Mouse (Mus musculus): Measurements from ENCODE around the gene Gm12185. TPM values are rescaled to one million over a fixed set of nuclear protein-coding genes. Genes with fewer than 3 reads are reported as not detected.
"Not testable (repeated sequence)": the region's sequence is repeated elsewhere in the genome, so short reads cannot be mapped to it uniquely, and the experiment has no call there.

Gm12185 gene
- total RNA-seq (2015) (0.22 and 0.27 TPM in 2 replicates), total RNA-seq (2017) (0.11 and 5.7 TPM in 2 replicates)

DNA sequence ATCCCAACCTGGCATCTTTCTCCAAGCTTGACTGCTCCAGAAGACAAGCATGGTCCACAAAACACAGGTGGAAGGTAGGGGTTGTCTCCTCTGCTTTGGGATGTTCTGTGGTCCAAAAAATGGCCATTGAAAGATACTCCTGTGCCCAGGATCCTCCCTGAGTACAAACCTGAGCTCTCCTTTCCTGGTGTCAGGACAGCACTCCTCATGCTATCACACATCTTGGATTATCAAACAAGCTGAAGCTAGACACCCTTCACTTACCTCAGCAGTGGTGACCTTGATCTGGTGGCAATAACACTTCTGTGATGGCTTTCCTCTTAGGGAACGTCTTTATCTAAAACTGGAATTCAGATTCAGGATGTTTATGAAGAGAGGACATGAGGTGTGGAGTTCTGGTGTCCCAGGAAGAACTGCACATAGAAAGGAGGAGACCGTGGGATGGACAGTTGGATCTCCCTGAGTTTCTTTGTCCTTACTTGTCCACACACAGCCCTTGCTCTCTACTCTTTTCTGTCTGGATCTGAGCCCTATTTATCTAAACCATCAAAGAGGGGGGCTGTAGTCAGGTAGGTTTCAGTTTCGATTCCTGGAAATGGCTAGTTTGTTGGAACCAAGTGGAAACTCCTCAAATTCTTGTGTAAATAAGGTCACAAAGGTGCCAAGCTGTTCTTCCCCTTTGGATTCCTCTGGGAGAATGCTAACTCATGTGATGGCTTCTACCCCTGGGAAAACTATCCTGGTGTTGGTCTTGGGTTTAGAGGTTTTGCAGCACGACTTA lies at the start of gene Gm12185:
TSS of gene Gm12185 (minus strand) at position 487 of the 781 bp plus-strand sequence.
- not testable (repeated sequence) for ATAC-seq (ENCODE audit: poor library complexity, severe bottlenecking)

- not testable (repeated sequence) for ATAC-seq (ENCODE audit: poor library complexity, severe bottlenecking)
Observed at GRCm38 (mm10) chr11:49012074-49012473, 20.0 kb upstream of the Gm12185 start.

DNA sequence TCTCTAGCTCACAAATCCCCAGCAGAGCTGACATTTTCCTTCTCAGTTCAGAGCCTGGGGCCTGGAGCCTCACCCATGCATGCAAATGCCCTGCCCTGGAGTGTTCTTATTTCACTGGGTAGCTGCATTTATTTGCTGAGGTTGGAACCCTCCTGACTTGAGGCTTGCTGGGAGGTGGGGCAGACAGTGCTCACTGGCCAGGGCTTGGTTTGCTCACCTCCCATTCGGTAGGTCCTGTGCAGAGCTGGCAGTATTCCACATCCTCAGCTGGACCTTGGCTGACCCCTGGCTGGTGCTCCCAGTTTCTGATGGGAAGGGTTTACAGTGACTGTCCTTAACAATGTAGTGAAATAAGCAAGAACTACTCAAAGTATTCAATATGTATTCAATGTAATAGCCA lies 14.8 kb upstream of the Gm12185 start:
- ATAC-seq (ENCODE audit: poor library complexity, severe bottlenecking) = not testable (repeated sequence)

DNA sequence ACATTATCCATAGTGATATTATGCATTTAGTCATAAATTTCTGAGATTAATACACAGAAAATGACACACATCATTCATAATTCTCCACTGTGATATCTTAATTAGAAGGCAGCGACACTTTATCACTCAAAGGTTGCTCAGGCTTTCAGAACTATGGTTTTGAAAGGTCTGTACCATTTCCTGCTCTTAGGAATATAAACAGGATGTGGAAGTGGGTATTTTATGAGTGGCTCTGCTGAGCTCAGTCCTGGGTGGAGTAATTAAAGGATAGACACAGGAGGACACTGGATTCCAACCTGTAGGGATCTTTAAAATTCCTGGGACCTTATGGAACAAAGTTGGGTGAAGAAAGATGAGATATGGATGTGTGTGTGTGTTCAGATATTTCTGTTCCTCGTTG lies 14.3 kb upstream of the Gm12185 start:
- ATAC-seq (ENCODE audit: poor library complexity, severe bottlenecking) = not testable (repeated sequence)

DNA sequence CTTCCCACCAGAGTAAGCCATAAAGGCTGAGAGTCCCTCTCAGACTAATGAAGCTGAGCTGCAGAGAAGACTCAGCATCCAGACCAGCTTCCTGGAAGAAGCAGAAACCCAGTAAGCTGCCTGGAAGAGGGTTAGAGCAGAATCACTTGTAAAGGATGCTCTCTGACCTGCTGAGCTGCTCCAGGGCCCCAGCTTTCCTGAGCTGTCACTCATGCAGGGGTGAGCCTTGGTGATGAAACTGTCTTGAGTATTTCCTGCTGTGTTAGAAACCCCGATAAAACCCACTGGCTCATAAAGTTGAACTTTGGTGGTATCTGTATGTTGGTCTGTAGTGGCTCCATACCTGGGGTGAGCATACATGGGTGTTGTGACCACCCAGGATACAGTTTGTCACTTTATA lies 8.4 kb upstream of the Gm12185 start:
- not testable (repeated sequence) for ATAC-seq (ENCODE audit: poor library complexity, severe bottlenecking)

DNA sequence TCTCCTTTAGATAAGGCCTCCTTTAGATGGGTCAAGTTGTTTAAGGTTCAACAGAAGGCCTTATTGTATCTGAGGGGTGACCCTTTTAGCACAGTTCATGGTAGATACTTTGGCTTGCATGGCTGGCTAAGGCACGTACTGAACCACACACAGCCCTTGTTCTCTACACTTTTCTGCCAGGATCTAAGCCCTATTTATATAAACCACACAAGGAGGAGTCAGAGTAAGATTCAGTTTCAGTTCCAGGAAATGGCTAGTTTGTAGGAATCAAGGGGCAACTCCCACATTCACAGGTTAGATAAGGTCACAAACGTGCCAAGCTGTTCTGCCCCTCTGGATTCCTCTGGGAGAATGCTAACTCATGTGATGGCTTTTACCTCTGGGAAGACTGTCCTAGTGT lies 2.0 kb upstream of the Gm12185 start, which contains the start of gene Tgtp1:
TSS of gene Tgtp1 (minus strand) at position 155 of the 400 bp plus-strand sequence.
- peak; percentile 73 for ATAC-seq (ENCODE audit: poor library complexity, severe bottlenecking)

- ATAC-seq (ENCODE audit: poor library complexity, severe bottlenecking) = not testable (repeated sequence)
Observed at GRCm38 (mm10) chr11:48993296-48993695, 1.3 kb upstream of the Gm12185 start.

DNA sequence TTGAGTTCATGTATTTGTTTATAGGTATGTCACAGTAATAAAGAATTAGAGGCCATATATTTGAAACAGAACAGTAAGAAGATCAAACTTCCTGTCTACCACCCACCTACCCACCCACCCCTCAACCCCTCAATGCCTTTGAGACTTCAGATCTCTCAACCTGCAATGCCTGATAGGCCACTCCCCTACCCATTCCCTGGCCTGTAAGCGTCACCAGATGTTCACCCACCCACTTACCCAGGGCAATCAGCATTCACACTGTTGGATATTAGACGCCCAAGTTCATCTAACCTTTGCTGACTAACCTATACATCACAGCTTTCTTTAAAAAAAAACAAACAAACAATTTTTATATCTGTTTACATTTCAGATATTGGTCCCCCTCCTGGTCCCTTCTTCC lies 2.0 kb downstream of the Gm12185 start:
- ATAC-seq (ENCODE audit: poor library complexity, severe bottlenecking) = not testable (repeated sequence)

DNA sequence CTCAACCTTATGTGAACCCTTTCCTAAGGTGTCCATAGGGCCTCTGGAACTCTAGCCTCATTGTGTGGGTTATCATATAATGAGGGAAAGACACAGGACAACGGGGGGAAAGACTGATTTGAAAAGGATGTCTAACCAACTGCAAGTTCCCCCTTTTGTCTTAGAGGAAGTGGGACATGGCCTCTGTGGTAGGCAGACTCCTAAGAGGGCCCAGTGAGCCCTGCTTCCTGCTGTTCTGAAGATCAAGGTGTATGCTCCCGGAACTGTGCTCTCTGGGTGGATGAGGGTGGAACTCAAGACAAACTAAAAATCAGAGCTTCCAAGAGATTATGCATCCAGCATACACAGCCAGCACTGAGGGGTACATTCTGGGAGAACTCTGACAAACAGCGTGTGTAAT lies 3.8 kb downstream of the Gm12185 start:
- ATAC-seq (ENCODE audit: poor library complexity, severe bottlenecking) = peak; percentile 89

DNA sequence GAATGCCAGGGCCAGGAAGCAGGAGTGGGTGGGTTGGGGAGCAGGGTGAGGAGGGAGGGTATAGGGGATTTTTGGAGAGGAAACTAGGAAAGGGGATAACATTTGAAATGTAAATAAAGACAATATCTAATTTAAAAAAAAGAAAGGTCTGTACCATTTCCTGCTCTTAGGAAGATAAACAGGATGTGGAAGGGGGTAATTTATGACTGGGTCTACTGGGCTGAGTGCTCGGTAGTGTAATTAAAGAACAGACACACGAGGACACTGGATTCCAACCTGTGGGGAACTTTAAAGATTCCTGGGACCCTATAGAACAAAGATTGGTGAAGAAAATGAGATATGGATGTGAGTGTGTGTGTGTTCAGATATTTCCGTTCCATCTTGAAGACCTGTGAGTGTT lies 9.2 kb downstream of the Gm12185 start:
- not testable (repeated sequence) for ATAC-seq (ENCODE audit: poor library complexity, severe bottlenecking)

DNA sequence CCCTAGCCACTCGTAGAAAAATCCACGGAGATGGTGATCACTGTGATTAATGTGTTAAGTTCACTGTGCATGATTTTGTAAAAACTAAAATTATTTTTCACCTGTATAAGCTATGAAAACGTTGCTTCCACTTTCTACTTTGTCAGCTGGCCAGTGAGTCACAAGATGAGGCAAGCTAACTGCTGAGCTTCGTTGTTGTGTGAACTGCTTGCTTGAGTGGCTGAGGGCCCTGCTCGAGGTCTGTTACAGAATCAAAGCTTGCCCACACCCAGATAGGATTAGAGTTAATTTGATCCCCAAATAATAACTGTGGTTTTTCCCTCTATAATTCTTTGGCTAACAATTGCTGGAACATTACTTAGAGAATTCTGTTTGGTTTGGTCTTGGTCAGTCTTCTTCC lies 12.0 kb downstream of the Gm12185 start:
- peak; percentile 48 for ATAC-seq (ENCODE audit: poor library complexity, severe bottlenecking)

GRCm38 (mm10) chr11:48979251-48979650 lies 12.8 kb downstream of the Gm12185 start, which contains the start of gene 9930111J21Rik1:
Gene 9930111J21Rik1 (minus strand): TSS chr11:48979398.
- peak; percentile 74 for ATAC-seq (ENCODE audit: poor library complexity, severe bottlenecking)

DNA sequence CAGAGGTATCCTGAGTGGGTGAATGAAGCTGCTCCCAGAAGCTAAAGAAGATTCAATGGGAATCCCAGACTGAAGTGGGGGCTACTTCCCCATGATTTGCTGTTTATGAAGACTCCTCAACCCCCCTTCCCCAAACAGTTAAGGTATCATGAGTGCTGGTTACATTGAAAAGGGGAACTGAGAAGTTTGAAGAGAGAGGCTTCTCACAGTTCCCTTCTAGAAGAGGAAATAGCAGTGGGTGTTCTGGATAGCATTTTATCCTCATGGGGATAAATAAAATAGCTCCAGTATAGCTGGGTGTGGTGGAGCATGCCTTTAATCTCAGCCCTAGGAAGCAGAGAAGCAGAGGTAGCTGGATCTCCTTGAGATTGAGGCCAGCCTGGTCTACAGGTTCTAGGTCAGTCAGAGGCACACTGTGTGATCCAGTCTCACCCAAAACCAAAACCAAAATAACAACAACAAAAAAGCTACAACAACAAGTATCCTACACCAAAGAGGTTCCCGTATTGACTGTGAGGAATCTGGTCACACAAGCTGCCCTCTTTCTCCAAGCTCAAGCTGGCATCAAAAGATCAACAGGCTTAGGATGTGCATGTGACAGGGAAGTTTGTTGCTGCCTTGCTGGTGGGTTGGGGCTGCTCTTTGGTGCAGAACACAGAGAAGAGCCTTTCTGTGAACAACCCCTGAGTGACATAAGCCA lies 13.6 kb downstream of the Gm12185 start, which contains the start of gene Olfr56:
TSS of gene Olfr56 (plus strand) at position 650 of the 700 bp plus-strand sequence.
- peak; percentile 75 for ATAC-seq (ENCODE audit: poor library complexity, severe bottlenecking)

DNA sequence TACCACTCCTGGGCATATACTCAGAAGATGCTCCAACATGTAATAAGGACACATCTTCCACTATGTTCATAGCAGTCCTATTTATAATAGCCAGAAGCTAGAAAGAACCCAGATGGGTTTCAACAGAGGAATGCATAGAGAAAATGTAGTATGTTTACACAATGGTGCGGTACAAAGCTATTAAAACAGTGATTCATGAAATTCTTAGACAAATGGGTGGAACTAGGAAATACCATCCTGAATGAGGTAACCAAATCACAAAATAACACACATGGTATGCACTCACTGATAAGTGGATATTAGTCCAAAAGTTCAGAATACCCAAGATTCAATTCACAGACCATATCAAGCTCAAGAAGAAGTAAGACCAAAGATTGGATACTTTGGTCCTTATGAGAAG lies 17.3 kb downstream of the Gm12185 start:
- not testable (repeated sequence) for ATAC-seq (ENCODE audit: poor library complexity, severe bottlenecking)

GRCm38 (mm10) chr11:48946090-48946489 lies 45.9 kb downstream of the Gm12185 start, which contains the start of gene Psme2b:
Gene Psme2b (minus strand): TSS chr11:48946190.
- not testable (repeated sequence) for ATAC-seq (ENCODE audit: poor library complexity, severe bottlenecking)

DNA sequence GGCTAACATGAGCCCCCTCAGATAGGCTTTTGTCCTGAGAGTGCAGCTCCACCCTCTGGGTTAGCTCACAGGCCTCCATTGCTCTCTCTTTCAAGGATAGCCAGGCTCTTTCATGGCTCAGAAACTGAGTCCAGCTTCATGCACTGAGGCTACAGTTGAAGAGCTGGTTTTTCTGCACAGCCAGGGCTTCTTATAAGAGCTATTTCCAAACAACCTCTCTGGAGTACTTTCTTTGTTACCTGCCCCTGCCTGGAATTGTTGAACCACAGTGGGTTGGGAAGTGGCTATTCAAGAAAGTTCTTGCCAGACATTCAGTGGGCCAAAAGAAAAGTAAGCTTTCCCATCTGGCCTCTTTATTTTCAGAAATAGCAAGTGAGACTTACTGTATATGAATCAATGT lies 52.7 kb downstream of the Gm12185 start:
- ATAC-seq (ENCODE audit: poor library complexity, severe bottlenecking) = not testable (repeated sequence)

- not testable (repeated sequence) for ATAC-seq (ENCODE audit: poor library complexity, severe bottlenecking)
Observed at GRCm38 (mm10) chr11:48935291-48935690, 56.7 kb downstream of the Gm12185 start.

GRCm38 (mm10) chr11:48933923-48934322 lies 58.1 kb downstream of the Gm12185 start:
- ATAC-seq (ENCODE audit: poor library complexity, severe bottlenecking) = not testable (repeated sequence)

GRCm38 (mm10) chr11:48933422-48933821 lies 58.6 kb downstream of the Gm12185 start:
- ATAC-seq (ENCODE audit: poor library complexity, severe bottlenecking) = peak; percentile 49; the same call in 1 of the 2 replicates

DNA sequence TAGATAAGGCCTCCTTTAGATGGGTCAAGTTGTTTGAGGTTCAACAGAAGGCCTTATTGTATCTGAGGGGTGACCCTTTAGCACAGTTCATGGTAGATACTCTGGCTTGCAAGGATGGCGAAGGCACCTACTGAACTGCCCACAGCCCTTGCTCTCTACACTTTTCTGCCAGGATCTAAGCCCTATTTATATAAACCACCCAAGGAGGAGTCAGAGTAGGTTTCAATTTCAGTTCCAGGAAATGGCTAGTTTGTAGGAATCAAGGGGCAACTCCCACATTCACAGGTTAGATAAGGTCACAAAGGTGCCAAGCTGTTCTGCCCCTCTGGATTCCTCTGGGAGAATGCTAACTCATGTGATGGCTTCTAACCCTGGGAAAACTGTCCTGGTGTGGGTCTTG lies 64.0 kb downstream of the Gm12185 start:
- ATAC-seq (ENCODE audit: poor library complexity, severe bottlenecking) = not testable (repeated sequence)

- not testable (repeated sequence) for ATAC-seq (ENCODE audit: poor library complexity, severe bottlenecking)
Observed at GRCm38 (mm10) chr11:48926437-48926836, 65.6 kb downstream of the Gm12185 start.
